Mouse (Mus musculus) neural tube, embryonic 14.5 days (tissue): ENCODE measurements around the gene Tmed1. TPM values are rescaled to one million over a fixed set of nuclear protein-coding genes. Genes with fewer than 3 reads are reported as not detected.

ENCODE experiments used
- ATAC-seq: fragments of 200-750 bp; cut with Nextera tagmentation; 2 replicates; pipeline ENCODE4 v1.8.0; 2017; ENCODE audit warnings: low read depth, mild to moderate bottlenecking, moderate TSS enrichment, moderate library complexity
- H3K27ac ChIP-seq: fragments of 300-500 bp; sonication (generic); 2 replicates; pipeline ENCODE4 v1.5.1; 2014; ENCODE audit warnings: low read depth, mild to moderate bottlenecking, control low read depth, low read length, moderate library complexity, mixed read lengths
- H3K27me3 ChIP-seq: fragments of 300-500 bp; sonication (generic); 2 replicates; pipeline ENCODE4 v1.6.1; 2014; ENCODE audit warnings: low read length; ENCODE audit not compliant: control insufficient read depth, insufficient read depth
- H3K36me3 ChIP-seq: fragments of 300-500 bp; sonication (generic); 2 replicates; pipeline ENCODE4 v1.6.1; 2014; ENCODE audit warnings: low read length, mixed read lengths; ENCODE audit not compliant: control insufficient read depth, insufficient read depth
- H3K4me1 ChIP-seq: fragments of 300-500 bp; sonication (generic); 2 replicates; pipeline ENCODE4 v1.6.1; 2014; ENCODE audit warnings: low read length; ENCODE audit not compliant: control insufficient read depth, insufficient read depth
- H3K4me2 ChIP-seq: fragments of 300-500 bp; sonication (generic); 2 replicates; pipeline ENCODE4 v1.6.1; 2014; ENCODE audit warnings: mild to moderate bottlenecking, low read depth, low read length, control low read depth
- H3K4me3 ChIP-seq: fragments of 300-500 bp; sonication (generic); 2 replicates; pipeline ENCODE4 v1.5.1; 2014; ENCODE audit warnings: low read depth, low read length, control low read depth, mixed read lengths
- H3K9ac ChIP-seq: fragments of 300-500 bp; sonication (generic); replicated peaks from 2 replicates; pipeline ENCODE4 v1.6.1; 2014; ENCODE audit warnings: low read depth, mild to moderate bottlenecking, control low read depth, low read length, mixed read lengths
- H3K9me3 ChIP-seq: fragments of 300-500 bp; sonication (generic); 2 replicates; pipeline ENCODE4 v1.6.1; 2016; ENCODE audit warnings: low read length; ENCODE audit not compliant: control insufficient read depth
- WGBS: fragments of 180-500 bp; shearing (Covaris S2); extraction: QIAGEN DNeasy Blood & Tissue Kit; methylation state at CpG from one replicate; pipeline ENCODE4 v1.1.7; 2014; 5-methylcytosine and 5-hydroxymethylcytosine counted together
- polyA plus RNA-seq: library from polyadenylated mRNA; unstranded; fragments of >200 nt; fragmentation: Nextera tagmentation; extraction: Ambion mirVana; gene quantifications from 2 replicates; pipeline ENCODE4 v1.2.1, GENCODE M21; 2014

The Tmed1 gene
- polyA plus RNA-seq, 1 experiment from 2014 or later, result 42.2 TPM

DNA sequence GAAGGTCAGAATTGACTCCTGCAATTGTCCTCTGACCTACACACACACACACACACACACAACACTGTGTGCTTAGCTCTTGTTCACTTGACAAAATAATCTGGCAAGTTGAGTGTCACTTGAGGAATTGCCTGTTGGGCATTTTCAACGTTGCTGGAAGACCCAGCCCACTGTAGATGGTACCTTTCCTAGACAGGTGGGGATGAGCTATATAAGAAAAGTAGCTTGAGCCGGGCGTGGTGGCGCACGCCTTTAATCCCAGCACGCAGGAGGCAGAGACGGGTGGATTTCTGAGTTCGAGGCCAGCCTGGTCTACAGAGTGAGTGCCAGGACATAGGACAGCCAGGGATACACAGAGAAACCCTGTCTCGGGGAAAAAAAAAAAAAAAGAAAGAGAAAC, 1.0 kb upstream of the Tmed1 start:
- peak overlapping the region; percentile 66 for H3K4me2 ChIP-seq
- H3K27ac ChIP-seq, result peak overlapping the region; percentile 91
- H3K36me3 ChIP-seq, result peaks cover 15% of the 10 kb centered on the region
- H3K9ac ChIP-seq, result peak overlapping the region; percentile 71
- H3K27me3 ChIP-seq, result no peaks in the 10 kb centered on the region
- H3K4me3 ChIP-seq, result peak overlapping the region; percentile 60
- no peaks in the 10 kb centered on the region for H3K9me3 ChIP-seq
- ATAC-seq, result no peak
- peaks cover 14% of the 10 kb centered on the region for H3K4me1 ChIP-seq
- 81% methylated on average over 9 of the region's 9 CpGs for WGBS

DNA sequence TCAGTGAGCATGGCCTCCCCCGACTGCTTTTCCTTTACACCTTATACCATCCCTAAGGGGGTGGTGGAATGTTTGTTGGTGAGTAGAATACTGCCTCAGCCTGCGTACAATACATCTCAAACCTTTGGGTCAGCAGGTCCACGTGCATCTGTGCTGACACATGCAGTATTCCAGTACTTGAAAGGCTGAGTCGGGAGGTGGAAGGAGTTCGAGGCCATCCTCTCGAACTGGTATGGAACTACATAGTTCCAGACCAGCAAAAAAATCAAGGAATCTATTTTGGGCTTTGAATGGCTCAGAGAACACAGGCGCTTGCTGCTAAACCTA, 600 bp upstream of the Tmed1 start:
- Histone ChIP-seq H3K9ac (peak overlapping the region; percentile 71), H3K27ac (peak overlapping the region; percentile 91), H3K4me3 (peak overlapping the region; percentile 60), H3K27me3 (no peaks in the 10 kb centered on the region), H3K36me3 (peaks cover 19% of the 10 kb centered on the region), H3K4me2 (peak overlapping the region; percentile 66), H3K4me1 (peaks cover 14% of the 10 kb centered on the region), H3K9me3 (no peaks in the 10 kb centered on the region)
- WGBS, result 4% methylated on average over 7 of the region's 7 CpGs
- ATAC-seq, result peak; percentile 29

DNA sequence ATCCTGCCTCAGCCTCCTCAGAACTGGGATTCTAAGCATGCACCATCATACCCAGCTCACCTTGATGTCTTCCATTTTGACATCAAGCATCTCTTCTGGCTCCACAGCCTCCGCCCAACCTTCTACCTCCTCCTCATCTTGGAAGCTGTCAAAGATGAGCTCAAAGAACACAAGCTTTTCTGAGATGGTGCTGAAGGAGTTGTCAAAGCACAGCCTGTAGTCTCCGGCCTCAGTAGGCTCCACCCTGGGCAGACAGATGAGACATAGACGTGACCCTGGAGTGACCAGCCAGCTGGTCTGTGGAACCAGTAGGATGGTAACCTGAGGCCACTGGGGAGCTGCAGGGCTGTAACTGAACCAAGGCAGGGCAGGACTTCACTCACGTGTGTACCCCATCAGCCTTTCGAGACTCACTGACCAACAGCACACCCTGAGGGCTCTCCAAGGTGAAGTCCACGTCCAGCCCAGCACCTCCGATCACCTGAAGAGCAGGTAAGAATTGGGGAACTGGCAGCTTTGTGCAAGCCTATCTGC, 1.1 kb downstream of the Tmed1 start:
- ATAC-seq, result no peak
- H3K27me3 ChIP-seq, result no peaks in the 10 kb centered on the region
- H3K36me3 ChIP-seq, result peaks cover 33% of the 10 kb centered on the region
- 83% methylated on average over 7 of the region's 7 CpGs for WGBS
- peak overlapping the region; percentile 71; the same call in 1 of the 2 replicates for H3K9ac ChIP-seq
- H3K9me3 ChIP-seq, result no peaks in the 10 kb centered on the region
- no peak overlapping the region for H3K27ac ChIP-seq
- peak overlapping the region; percentile 66 for H3K4me2 ChIP-seq
- H3K4me1 ChIP-seq, result peaks cover 14% of the 10 kb centered on the region
- peak overlapping the region; percentile 60 for H3K4me3 ChIP-seq

DNA sequence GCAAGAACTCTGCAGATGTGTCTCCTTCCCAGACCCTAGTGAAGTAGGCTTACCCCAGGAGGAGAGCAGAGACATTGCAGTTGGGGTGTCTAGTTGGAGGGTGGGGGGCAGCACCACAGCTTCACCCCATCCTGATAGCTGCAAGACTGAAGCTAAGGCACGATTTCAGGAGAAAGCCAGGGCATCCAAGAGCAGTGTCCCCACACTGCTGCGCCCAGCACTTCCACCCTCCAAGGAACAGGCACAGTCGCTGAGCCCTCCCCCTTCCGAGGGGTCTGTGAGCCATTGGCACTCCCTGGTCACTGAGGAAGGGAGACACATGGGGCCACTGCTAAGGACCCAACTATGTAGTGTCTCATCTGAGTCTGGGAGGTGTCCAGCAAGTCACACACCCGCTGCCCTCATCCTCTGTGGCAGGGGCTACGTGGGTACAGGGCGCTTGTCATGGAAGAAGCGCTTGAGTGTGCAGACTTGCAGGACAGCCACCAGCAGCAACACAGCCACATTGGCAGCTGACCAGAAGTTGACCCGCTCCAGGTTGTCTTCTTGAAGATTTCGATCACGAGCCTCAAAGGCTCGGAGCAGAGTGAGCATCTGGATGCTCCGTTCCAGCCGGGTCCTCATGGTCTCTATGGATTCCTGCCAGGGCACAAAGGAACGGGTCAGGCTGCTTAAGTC, 2.2 kb downstream of the Tmed1 start:
- Histone ChIP-seq H3K4me2 (no peak overlapping the region), H3K4me1 (peaks cover 14% of the 10 kb centered on the region), H3K9me3 (no peaks in the 10 kb centered on the region), H3K4me3 (no peak overlapping the region), H3K27me3 (no peaks in the 10 kb centered on the region), H3K27ac (no peak overlapping the region), H3K36me3 (peaks cover 33% of the 10 kb centered on the region), H3K9ac (no peak overlapping the region)
- ATAC-seq, result no peak
- WGBS, result 85% methylated on average over 15 of the region's 15 CpGs

DNA sequence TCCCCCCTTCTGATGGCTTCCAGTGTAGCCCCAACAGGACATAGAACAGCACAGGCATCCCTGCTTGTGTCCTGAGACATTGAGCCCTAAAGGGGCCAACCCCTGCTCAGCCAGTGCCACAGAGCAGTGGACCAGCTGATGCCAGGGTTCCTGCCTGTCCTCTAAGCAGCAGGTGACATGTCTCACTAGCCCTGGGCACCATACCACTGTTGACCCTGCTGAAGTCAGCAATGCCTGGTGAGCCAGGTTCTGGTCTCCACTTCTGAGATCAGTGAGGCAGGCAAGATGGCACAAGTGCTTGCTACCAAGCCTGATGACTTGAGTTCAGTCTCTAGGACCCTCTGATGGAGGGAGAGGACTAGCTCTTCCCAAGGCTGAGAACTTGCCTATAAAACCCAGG, 4.3 kb downstream of the Tmed1 start:
- Histone ChIP-seq H3K9me3 (no peaks in the 10 kb centered on the region), H3K27me3 (no peaks in the 10 kb centered on the region), H3K36me3 (peaks cover 33% of the 10 kb centered on the region), H3K9ac (no peak overlapping the region), H3K4me2 (no peak overlapping the region), H3K27ac (no peak overlapping the region), H3K4me1 (peaks cover 9% of the 10 kb centered on the region), H3K4me3 (no peak overlapping the region)
- ATAC-seq, result no peak

DNA sequence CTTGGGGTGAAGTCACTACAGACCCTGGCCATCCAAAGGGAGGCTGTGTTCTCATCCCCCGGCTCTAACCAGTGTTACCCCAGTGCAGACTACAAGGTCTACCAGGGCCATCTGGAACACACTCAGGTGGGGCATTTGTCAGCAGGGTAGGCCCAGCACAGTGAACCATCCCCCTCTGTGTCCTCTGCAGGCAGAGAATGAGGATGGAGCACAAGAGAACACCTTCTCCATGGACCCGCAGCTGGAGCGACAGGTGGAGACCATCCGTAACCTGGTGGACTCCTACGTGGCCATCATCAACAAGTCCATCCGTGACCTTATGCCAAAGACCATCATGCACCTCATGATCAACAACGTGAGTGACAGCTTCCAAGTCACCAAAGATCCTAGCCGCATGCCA, 6.7 kb downstream of the Tmed1 start:
- no peak for ATAC-seq
- Histone ChIP-seq H3K4me3 (no peak overlapping the region), H3K9me3 (no peaks in the 10 kb centered on the region), H3K9ac (no peak overlapping the region), H3K27ac (no peak overlapping the region), H3K27me3 (no peaks in the 10 kb centered on the region), H3K4me1 (no peaks in the 10 kb centered on the region), H3K4me2 (no peak overlapping the region), H3K36me3 (peaks cover 29% of the 10 kb centered on the region)
- 96% methylated on average over 8 of the region's 8 CpGs for WGBS

DNA sequence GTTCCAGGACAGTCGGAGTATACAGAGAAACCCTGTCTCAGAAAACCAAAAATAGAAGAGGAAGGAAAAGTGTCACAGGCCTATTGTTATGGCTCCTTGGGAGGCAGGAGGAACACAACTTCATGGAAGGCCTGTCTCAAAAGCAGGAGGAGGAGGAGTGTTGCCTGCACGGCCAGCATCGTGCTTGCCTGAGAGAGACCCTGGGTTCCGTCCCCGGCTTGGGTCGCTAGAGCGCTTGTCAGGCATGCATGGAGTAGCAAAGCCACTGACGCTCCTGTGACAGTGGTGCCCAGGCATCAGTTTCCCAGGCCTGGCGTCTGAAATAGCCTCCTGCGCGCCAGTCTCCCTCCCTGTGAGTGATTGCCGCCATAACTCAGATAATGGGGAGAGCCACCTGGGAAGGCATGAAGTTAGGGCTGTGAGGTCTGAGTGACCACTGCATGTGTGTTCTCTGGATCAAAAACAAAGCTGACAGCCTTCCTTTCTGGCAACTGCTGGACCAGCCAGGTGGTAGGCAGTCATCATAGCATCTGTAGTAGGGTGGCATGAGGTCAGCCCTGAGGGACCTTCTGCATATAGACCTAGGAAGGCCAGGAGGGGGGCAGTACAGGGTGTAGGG, 11.7 kb downstream of the Tmed1 start:
- ATAC-seq, result no peak
- WGBS, result 85% methylated on average over 12 of the region's 12 CpGs
- H3K4me3 ChIP-seq, result no peak overlapping the region
- H3K36me3 ChIP-seq, result 0 out of 2 replicates have a peak, but pooled peaks cover 3% of the 10 kb centered on the region
- H3K9me3 ChIP-seq, result no peaks in the 10 kb centered on the region
- H3K4me1 ChIP-seq, result no peaks in the 10 kb centered on the region
- no peak overlapping the region for H3K27ac ChIP-seq
- H3K27me3 ChIP-seq, result no peaks in the 10 kb centered on the region
- H3K4me2 ChIP-seq, result no peak overlapping the region
- H3K9ac ChIP-seq, result no peak overlapping the region

DNA sequence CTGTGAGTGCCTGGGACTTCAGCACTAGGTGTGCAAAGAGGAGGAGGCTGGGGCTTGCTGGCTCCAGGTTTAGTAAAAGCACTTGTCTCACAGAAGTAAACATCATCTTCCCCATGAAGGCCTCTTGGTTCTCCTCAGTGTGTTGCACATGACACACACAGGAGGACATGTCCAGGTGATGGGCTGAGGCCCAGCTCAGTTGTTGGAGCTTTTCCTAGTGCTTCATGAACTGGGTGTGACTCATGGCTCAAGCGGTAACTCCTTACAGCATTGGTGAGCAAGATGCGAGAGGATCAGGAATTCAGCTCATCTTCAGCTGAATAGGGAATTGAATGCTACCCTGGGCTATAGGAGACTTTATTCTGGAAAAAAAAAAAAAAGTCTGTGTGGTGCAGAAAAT, 12.4 kb downstream of the Tmed1 start:
- H3K36me3 ChIP-seq, result 0 out of 2 replicates have a peak, but pooled peaks cover 3% of the 10 kb centered on the region
- 95% methylated on average over 2 of the region's 2 CpGs for WGBS
- no peaks in the 10 kb centered on the region for H3K4me1 ChIP-seq
- no peak overlapping the region for H3K27ac ChIP-seq
- H3K4me3 ChIP-seq, result no peak overlapping the region
- ATAC-seq, result no peak
- no peak overlapping the region for H3K4me2 ChIP-seq
- H3K27me3 ChIP-seq, result no peaks in the 10 kb centered on the region
- no peaks in the 10 kb centered on the region for H3K9me3 ChIP-seq
- H3K9ac ChIP-seq, result no peak overlapping the region

DNA sequence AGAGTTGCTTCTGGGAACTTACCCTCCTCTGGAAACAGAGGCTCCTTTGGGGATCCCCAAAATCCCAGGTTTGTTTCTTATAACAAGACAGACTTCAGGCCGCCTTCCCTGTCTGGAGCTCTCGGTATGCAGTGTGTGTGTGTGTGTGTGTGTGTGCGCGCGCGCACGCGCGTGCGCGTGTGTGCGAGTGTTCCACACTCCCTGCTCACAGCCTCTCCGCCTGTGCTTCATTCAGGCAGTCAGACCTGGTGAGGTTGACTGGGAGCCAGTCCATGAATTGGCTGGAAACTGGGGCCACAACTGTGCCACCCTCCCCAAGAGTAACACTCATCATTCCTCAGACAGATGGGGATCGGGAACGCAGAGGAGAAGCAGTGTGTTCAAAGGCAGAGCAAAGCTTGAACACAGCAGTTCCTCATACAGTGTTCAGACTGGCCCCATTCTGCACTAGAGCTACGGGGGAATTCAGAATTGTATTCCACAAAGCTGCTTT, 13.0 kb downstream of the Tmed1 start:
- H3K9ac ChIP-seq, result no peak overlapping the region
- H3K4me1 ChIP-seq, result no peaks in the 10 kb centered on the region
- 92% methylated on average over 16 of the region's 16 CpGs for WGBS
- peak overlapping the region; percentile 5; the same call in 1 of the 2 replicates for H3K27ac ChIP-seq
- H3K4me2 ChIP-seq, result no peak overlapping the region
- H3K36me3 ChIP-seq, result peaks cover 6% of the 10 kb centered on the region; the same call in 1 of the 2 replicates
- H3K9me3 ChIP-seq, result no peaks in the 10 kb centered on the region
- no peak overlapping the region for H3K4me3 ChIP-seq
- no peak for ATAC-seq
- H3K27me3 ChIP-seq, result no peaks in the 10 kb centered on the region
